In the genomic region with DNA sequence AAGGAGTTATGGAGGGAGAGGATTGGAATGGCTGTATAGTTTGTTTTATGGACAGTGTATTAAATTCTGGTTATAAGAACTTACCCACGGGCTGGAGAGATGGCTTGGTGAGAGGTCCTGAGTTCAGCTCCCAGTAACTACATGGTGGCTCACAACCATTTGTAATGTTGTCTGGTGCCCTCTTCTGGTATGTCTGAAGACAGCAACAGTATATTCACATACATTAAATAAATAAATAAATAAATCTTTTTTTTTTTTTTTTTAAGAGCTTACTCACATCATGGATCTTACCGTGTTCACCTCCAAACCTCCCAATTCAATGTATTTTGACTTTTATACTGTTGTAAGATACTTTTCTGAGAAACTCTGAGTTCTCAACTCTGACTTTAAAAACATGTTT, we compare ENCODE assay signal across 15 mouse cellular contexts.
DNase-seq lines count a peak whose midpoint lies in the region; ATAC-seq and TF ChIP-seq lines count a peak whose summit lies in the region.
"Had no signal": no experiment of that assay in that cellular context is flagged by ENCODE, and none has a peak within 500 bp of the region (broad histone marks: within the 10 kb centered on the region; RNA-seq: fewer than 3 reads in every experiment).

No protein-coding gene starts in this region.

- H3K9me3 ChIP-seq in embryonic facial prominence, embryonic 11.5 days (replicated peaks; ENCODE audit: control insufficient read depth, low read length): no peaks in the 10 kb centered on the region
- no peaks in the 10 kb centered on the region for H3K9me3 ChIP-seq in embryonic facial prominence, embryonic 10.5 days
- H3K9me3 ChIP-seq in liver, postnatal 0 days (ENCODE audit: low read length): no peaks in the 10 kb centered on the region
- H3K9me3 ChIP-seq in MEL (replicated peaks; ENCODE audit: insufficient read depth, low read length): no peaks in the 10 kb centered on the region
- no peaks in the 10 kb centered on the region for H3K9me3 ChIP-seq in embryonic facial prominence, embryonic 14.5 days (ENCODE audit: control insufficient read depth, low read length)
- H3K9me3 ChIP-seq in forebrain, embryonic 11.5 days (ENCODE audit: control insufficient read depth, low read length): no peaks in the 10 kb centered on the region
- H3K9me3 ChIP-seq: embryonic facial prominence, embryonic 12.5 days; hindbrain, embryonic 13.5 days; liver, embryonic 12.5 days; megakaryocyte, embryonic 14.5 days; neural tube, embryonic 12.5 days had no signal

- peak; percentile 56 for TF ChIP-seq RAD21 in MEL (IDR thresholded peaks at IDR 0.05; ENCODE audit: low read depth, low read length)

- TF ChIP-seq POLR2A in MEL (IDR thresholded peaks at IDR 0.05; ENCODE audit: control insufficient read depth in 1 of 2, insufficient read depth in 1 of 2, low read depth in 1 of 2, low read length in 2 of 2, poor library complexity in 1 of 2): no peak

- WGBS in embryonic facial prominence, embryonic 11.5 days: 74% methylated on average over 2 of the region's 2 CpGs
- 82% methylated on average over 2 of the region's 2 CpGs for WGBS in embryonic facial prominence, embryonic 10.5 days
- 72% methylated on average over 2 of the region's 2 CpGs for WGBS in liver, postnatal 0 days (ENCODE audit: insufficient replicate concordance)
- WGBS in embryonic facial prominence, embryonic 14.5 days: 80% methylated on average over 2 of the region's 2 CpGs
- WGBS in forebrain, embryonic 11.5 days: 92% methylated on average over 2 of the region's 2 CpGs

- no peak for ATAC-seq in embryonic facial prominence, embryonic 11.5 days (replicated peaks; ENCODE audit: insufficient number of reproducible peaks, low FRiP score, low TSS enrichment, low read depth)
- ATAC-seq in liver, postnatal 0 days: no peak
- no peak for ATAC-seq in embryonic facial prominence, embryonic 14.5 days (ENCODE audit: low read depth)
- ATAC-seq in forebrain, embryonic 11.5 days (replicated peaks; ENCODE audit: low FRiP score): no peak
- ATAC-seq: liver, embryonic 12.5 days had no signal

- DNase-seq in embryonic facial prominence, embryonic 11.5 days (ENCODE audit: low spot score): peak; percentile 28
- no peak for DNase-seq in embryonic facial prominence, embryonic 10.5 days (ENCODE audit: low spot score)
- DNase-seq in liver, postnatal 0 days: no peak
- DNase-seq in liver: no peak
- peak; percentile 52 for DNase-seq in MEL (ENCODE audit: low read depth, low spot score)
- peak; percentile 17 for DNase-seq in embryonic facial prominence, embryonic 14.5 days (ENCODE audit: low spot score)
- no peak for DNase-seq in spleen, postnatal 4 days (ENCODE audit: low spot score in 2 of 2)
- DNase-seq in forebrain, embryonic 11.5 days (ENCODE audit: low spot score): no peak
- DNase-seq: kidney, postnatal 25 days; right cerebral cortex, postnatal 14 days had no signal

- TF ChIP-seq CTCF in liver, postnatal 0 days (IDR thresholded peaks at IDR 0.05; ENCODE audit: low read depth): peak; percentile 34
- TF ChIP-seq CTCF in MEL (IDR thresholded peaks at IDR 0.05 in 2 of 3, conservative IDR thresholded peaks at IDR 0.05 in 1 of 3; ENCODE audit: control insufficient read depth in 1 of 3, insufficient read depth in 1 of 3, low read depth in 2 of 3, low read length in 3 of 3, poor library complexity in 1 of 3, severe bottlenecking in 1 of 3): peak; percentile 8 to 45 (median 19); a peak in 2 of 6 replicates

- no peaks in the 10 kb centered on the region for H3K36me3 ChIP-seq in embryonic facial prominence, embryonic 11.5 days (replicated peaks; ENCODE audit: control insufficient read depth, insufficient read depth, low read depth, low read length)
- H3K36me3 ChIP-seq in embryonic facial prominence, embryonic 10.5 days (replicated peaks): no peaks in the 10 kb centered on the region
- H3K36me3 ChIP-seq in liver, postnatal 0 days (replicated peaks; ENCODE audit: insufficient read depth, low read length): no peaks in the 10 kb centered on the region
- no peaks in the 10 kb centered on the region for H3K36me3 ChIP-seq in MEL (ENCODE audit: control insufficient read depth in 1 of 2, insufficient read depth in 2 of 2, low read length in 2 of 2)
- no peaks in the 10 kb centered on the region for H3K36me3 ChIP-seq in embryonic facial prominence, embryonic 14.5 days (ENCODE audit: control insufficient read depth, insufficient read depth, low read length)
- no peaks in the 10 kb centered on the region for H3K36me3 ChIP-seq in forebrain, embryonic 11.5 days (ENCODE audit: control insufficient read depth, insufficient read depth, low read length)
- H3K36me3 ChIP-seq: embryonic facial prominence, embryonic 12.5 days; hindbrain, embryonic 13.5 days; liver, embryonic 12.5 days; neural tube, embryonic 12.5 days had no signal

- no peak overlapping the region for H3K4me2 ChIP-seq in embryonic facial prominence, embryonic 11.5 days (ENCODE audit: low read depth, low read length)
- no peak overlapping the region for H3K4me2 ChIP-seq in liver, postnatal 0 days (ENCODE audit: low read depth, low read length)
- H3K4me2 ChIP-seq in embryonic facial prominence, embryonic 14.5 days (ENCODE audit: low read depth, low read length): no peak overlapping the region
- H3K4me2 ChIP-seq in forebrain, embryonic 11.5 days (ENCODE audit: low read depth, low read length, severe bottlenecking): no peak overlapping the region
- H3K4me2 ChIP-seq: embryonic facial prominence, embryonic 12.5 days; hindbrain, embryonic 13.5 days; liver, embryonic 12.5 days; neural tube, embryonic 12.5 days had no signal

- no peak for TF ChIP-seq EP300 in liver, postnatal 0 days (IDR thresholded peaks at IDR 0.05; ENCODE audit: low read depth)
- no peak for TF ChIP-seq EP300 in MEL (IDR thresholded peaks at IDR 0.05; ENCODE audit: low read depth in 1 of 2, low read length in 2 of 2)

- no peaks in the 10 kb centered on the region for H3K79me2 ChIP-seq in MEL (ENCODE audit: control insufficient read depth, insufficient read depth, low read length, poor library complexity)

- no peak overlapping the region for H3K4me3 ChIP-seq in embryonic facial prominence, embryonic 11.5 days (ENCODE audit: low read depth, low read length)
- H3K4me3 ChIP-seq in embryonic facial prominence, embryonic 10.5 days: no peak overlapping the region
- H3K4me3 ChIP-seq in liver, postnatal 0 days (ENCODE audit: low read depth, low read length): no peak overlapping the region
- no peak overlapping the region for H3K4me3 ChIP-seq in MEL (ENCODE audit: control insufficient read depth in 1 of 2, insufficient read depth in 1 of 2, low read depth in 2 of 2, low read length in 2 of 2)
- no peak overlapping the region for H3K4me3 ChIP-seq in embryonic facial prominence, embryonic 14.5 days (ENCODE audit: low read depth, low read length)
- H3K4me3 ChIP-seq in forebrain, embryonic 11.5 days (ENCODE audit: low read depth, low read length): no peak overlapping the region
- H3K4me3 ChIP-seq: embryonic facial prominence, embryonic 12.5 days; hindbrain, embryonic 13.5 days; liver, embryonic 12.5 days; megakaryocyte, embryonic 14.5 days; neural tube, embryonic 12.5 days had no signal

- H3K27me3 ChIP-seq in embryonic facial prominence, embryonic 11.5 days (ENCODE audit: control insufficient read depth, insufficient read depth, low read length): no peaks in the 10 kb centered on the region
- H3K27me3 ChIP-seq in embryonic facial prominence, embryonic 10.5 days (replicated peaks; ENCODE audit: low read depth, poor library complexity, severe bottlenecking): no peaks in the 10 kb centered on the region
- no peaks in the 10 kb centered on the region for H3K27me3 ChIP-seq in liver, postnatal 0 days (ENCODE audit: insufficient read depth, low read length)
- H3K27me3 ChIP-seq in MEL (ENCODE audit: control insufficient read depth in 1 of 2, insufficient read depth in 2 of 2, low read length in 2 of 2): no peaks in the 10 kb centered on the region
- H3K27me3 ChIP-seq in embryonic facial prominence, embryonic 14.5 days (replicated peaks; ENCODE audit: control insufficient read depth, insufficient read depth, low read length): no peaks in the 10 kb centered on the region
- no peaks in the 10 kb centered on the region for H3K27me3 ChIP-seq in forebrain, embryonic 11.5 days (ENCODE audit: control insufficient read depth, insufficient read depth, low read length)
- H3K27me3 ChIP-seq: embryonic facial prominence, embryonic 12.5 days; hindbrain, embryonic 13.5 days; liver, embryonic 12.5 days; megakaryocyte, embryonic 14.5 days; neural tube, embryonic 12.5 days had no signal

- H3K27ac ChIP-seq in embryonic facial prominence, embryonic 11.5 days (replicated peaks; ENCODE audit: low read depth, low read length): no peak overlapping the region
- H3K27ac ChIP-seq in embryonic facial prominence, embryonic 10.5 days (replicated peaks): no peak overlapping the region
- H3K27ac ChIP-seq in liver, postnatal 0 days (ENCODE audit: low read depth): no peak overlapping the region
- H3K27ac ChIP-seq in MEL (ENCODE audit: control insufficient read depth, low read depth, low read length): no peak overlapping the region
- H3K27ac ChIP-seq in embryonic facial prominence, embryonic 14.5 days (replicated peaks; ENCODE audit: low read depth, low read length): no peak overlapping the region
- no peak overlapping the region for H3K27ac ChIP-seq in forebrain, embryonic 11.5 days (ENCODE audit: low read depth, low read length)
- H3K27ac ChIP-seq: embryonic facial prominence, embryonic 12.5 days; hindbrain, embryonic 13.5 days; liver, embryonic 12.5 days; neural tube, embryonic 12.5 days had no signal

- no peak overlapping the region for H3K9ac ChIP-seq in embryonic facial prominence, embryonic 11.5 days (replicated peaks; ENCODE audit: low read length)
- H3K9ac ChIP-seq in liver, postnatal 0 days (replicated peaks): no peak overlapping the region
- H3K9ac ChIP-seq in MEL (ENCODE audit: control insufficient read depth, low read depth, low read length, poor library complexity, severe bottlenecking): no peak overlapping the region
- H3K9ac ChIP-seq in embryonic facial prominence, embryonic 14.5 days (ENCODE audit: low read depth, low read length): no peak overlapping the region
- no peak overlapping the region for H3K9ac ChIP-seq in forebrain, embryonic 11.5 days (ENCODE audit: low read length)
- H3K9ac ChIP-seq: embryonic facial prominence, embryonic 12.5 days; hindbrain, embryonic 13.5 days; liver, embryonic 12.5 days; neural tube, embryonic 12.5 days had no signal

- H3K4me1 ChIP-seq in embryonic facial prominence, embryonic 11.5 days (ENCODE audit: control insufficient read depth, insufficient read depth, low read length): no peaks in the 10 kb centered on the region
- no peaks in the 10 kb centered on the region for H3K4me1 ChIP-seq in embryonic facial prominence, embryonic 10.5 days
- H3K4me1 ChIP-seq in liver, postnatal 0 days (ENCODE audit: insufficient read depth): no peaks in the 10 kb centered on the region
- no peaks in the 10 kb centered on the region for H3K4me1 ChIP-seq in MEL (ENCODE audit: control insufficient read depth in 1 of 2, insufficient read depth in 2 of 2, low read length in 2 of 2)
- H3K4me1 ChIP-seq in embryonic facial prominence, embryonic 14.5 days (ENCODE audit: control insufficient read depth, insufficient read depth, low read length): no peaks in the 10 kb centered on the region
- H3K4me1 ChIP-seq in forebrain, embryonic 11.5 days (replicated peaks; ENCODE audit: control insufficient read depth, insufficient read depth, low read length): no peaks in the 10 kb centered on the region
- H3K4me1 ChIP-seq: embryonic facial prominence, embryonic 12.5 days; hindbrain, embryonic 13.5 days; liver, embryonic 12.5 days; neural tube, embryonic 12.5 days had no signal

Comparison
In these comparisons a context has a peak if more than half of its experiments do, and no peak if none do; other contexts are left out.
1. DNase-seq: peak in embryonic facial prominence, embryonic 11.5 days (single experiment), MEL (single experiment) and embryonic facial prominence, embryonic 14.5 days (single experiment); none in embryonic facial prominence, embryonic 10.5 days (single experiment), liver, postnatal 0 days (single experiment), liver (single experiment), spleen, postnatal 4 days (0 of 2) and forebrain, embryonic 11.5 days (single experiment).